In genomic region chr3:117360528-117360927, GRCm38 (mm10) we compare ENCODE assay signal across 9 mouse cellular contexts. TPM values are rescaled to one million over a fixed set of nuclear protein-coding genes. Genes with fewer than 3 reads are reported as not detected.
DNase-seq lines count a peak whose midpoint lies in the region; ATAC-seq and TF ChIP-seq lines count a peak whose summit lies in the region.
"Had no signal": no experiment of that assay in that cellular context is flagged by ENCODE, and none has a peak within 500 bp of the region (broad histone marks: within the 10 kb centered on the region; RNA-seq: fewer than 3 reads in every experiment).

Gene Plppr4, minus strand, starts transcription at chr3:117360876.

- H3K27me3 ChIP-seq in cerebellum, adult 2 months (ENCODE audit: control insufficient read depth, insufficient read depth, low read length), result no peaks in the 10 kb centered on the region
- H3K27me3 ChIP-seq in liver, postnatal 0 days (ENCODE audit: insufficient read depth, low read length), result peaks cover 10% of the 10 kb centered on the region

- TF ChIP-seq CTCF in cerebellum, adult 2 months (IDR thresholded peaks at IDR 0.05; ENCODE audit: borderline replicate concordance, insufficient read depth, low read depth, low read length), result no peak
- TF ChIP-seq CTCF in liver, postnatal 0 days (IDR thresholded peaks at IDR 0.05; ENCODE audit: low read depth), result no peak

- H3K4me3 ChIP-seq in cerebellum, adult 2 months (replicated peaks; ENCODE audit: insufficient read depth, low read depth, low read length), result peak within 1 kb of the TSS; percentile 84
- H3K4me3 ChIP-seq in liver, postnatal 0 days (ENCODE audit: low read depth, low read length), result peak within 1 kb of the TSS; percentile 39

- DNase-seq in cerebellum, adult 2 months, result no peak
- no peak for DNase-seq in cerebellum, adult 9-11 months
- DNase-seq in right cerebral cortex, postnatal 4 days, result peak; percentile 15
- DNase-seq in right cerebral cortex, postnatal 25 days, result no peak
- peak; percentile 60 for DNase-seq in kidney, postnatal 14 days
- no peak for DNase-seq in liver, postnatal 0 days
- DNase-seq in gastrocnemius, adult 18-20 months (ENCODE audit: low spot score), result no peak
- no peak for DNase-seq in embryo, embryonic 10 days (ENCODE audit: low spot score)

- peak within 1 kb of the TSS; percentile 67 for H3K4me2 ChIP-seq in liver, postnatal 0 days (ENCODE audit: low read depth, low read length)

- 4% methylated on average over 5 of the region's 5 CpGs for WGBS in cerebellum, adult 2 months
- 38% methylated on average over 5 of the region's 5 CpGs for WGBS in liver, postnatal 0 days (ENCODE audit: insufficient replicate concordance)

- H3K27ac ChIP-seq in cerebellum, adult 2 months (ENCODE audit: insufficient read depth, low read length), result peak within 1 kb of the TSS; percentile 15
- H3K27ac ChIP-seq in liver, postnatal 0 days (ENCODE audit: low read depth), result no peak within 1 kb of the TSS

- TF ChIP-seq EP300 in liver, postnatal 0 days (IDR thresholded peaks at IDR 0.05; ENCODE audit: low read depth), result no peak

- no peaks in the 10 kb centered on the region for H3K36me3 ChIP-seq in liver, postnatal 0 days (replicated peaks; ENCODE audit: insufficient read depth, low read length)

- H3K9me3 ChIP-seq in liver, postnatal 0 days (ENCODE audit: low read length), result no peaks in the 10 kb centered on the region

- H3K4me1 ChIP-seq in cerebellum, adult 2 months (ENCODE audit: control insufficient read depth, insufficient read depth, low read length), result peaks cover 5% of the 10 kb centered on the region; the same call in 1 of the 2 replicates
- 0 out of 2 replicates have a peak, but pooled peaks cover 3% of the 10 kb centered on the region for H3K4me1 ChIP-seq in liver, postnatal 0 days (ENCODE audit: insufficient read depth)

- no peak for ATAC-seq in liver, postnatal 0 days

- TF ChIP-seq POLR2A in cerebellum, adult 2 months (IDR thresholded peaks at IDR 0.05; ENCODE audit: borderline replicate concordance, insufficient read depth, low read length), result no peak

- H3K9ac ChIP-seq in liver, postnatal 0 days (replicated peaks), result no peak within 1 kb of the TSS

RNA-seq across cellular contexts. Expression of gene Plppr4, which starts in this region (rescaled TPM):
- polyA plus RNA-seq in cerebellum, adult 2 months (2012; rRNA removed), result 25.3 and 32.0 TPM in 2 replicates
- 0.01 and 0.05 TPM in 2 replicates for polyA plus RNA-seq in liver, postnatal 0 days (2015; fragmentation: Nextera tagmentation; extraction: Ambion mirVana)
- under 1 TPM in 1 of 2 experiments, not detected in 1; 0.14 TPM for total RNA-seq in gastrocnemius, adult 18-20 months (2021)
- polyA plus RNA-seq: C2C12 had no signal

Comparison
In these comparisons a context has a peak if more than half of its experiments do, and no peak if none do; other contexts are left out.
1. RNA of gene Plppr4 (polyA plus RNA-seq): 25.3 to 32.0 TPM in cerebellum, adult 2 months; 0.01 to 0.05 TPM in liver, postnatal 0 days; every median in the first group is over 10 times any median in the second.
2. DNase-seq: peak in right cerebral cortex, postnatal 4 days (single experiment) and kidney, postnatal 14 days (single experiment); none in cerebellum, adult 2 months (0 of 2), cerebellum, adult 9-11 months (single experiment), right cerebral cortex, postnatal 25 days (single experiment), liver, postnatal 0 days (single experiment), gastrocnemius, adult 18-20 months (single experiment) and embryo, embryonic 10 days (single experiment).